Mouse (Mus musculus) urinary bladder, adult 18-20 months (tissue): ENCODE results near the gene Ctsr.
"Not testable (repeated sequence)": the region's sequence is repeated elsewhere in the genome, so short reads cannot be mapped to it uniquely, and the experiment has no call there.

Experiments
- DNase-seq, 2 experiments: peaks; one replicate each; pipeline ENCODE4 v3.0.0; 2022; ENCODE audit warnings: low spot score in 2 of 2, mixed read lengths in 2 of 2

Gene Ctsr

GRCm38 (mm10) chr13:61164156-61164555, at the start of gene Ctsr:
Gene Ctsr (minus strand): TSS chr13:61164256.
- DNase-seq, result no peak

DNA sequence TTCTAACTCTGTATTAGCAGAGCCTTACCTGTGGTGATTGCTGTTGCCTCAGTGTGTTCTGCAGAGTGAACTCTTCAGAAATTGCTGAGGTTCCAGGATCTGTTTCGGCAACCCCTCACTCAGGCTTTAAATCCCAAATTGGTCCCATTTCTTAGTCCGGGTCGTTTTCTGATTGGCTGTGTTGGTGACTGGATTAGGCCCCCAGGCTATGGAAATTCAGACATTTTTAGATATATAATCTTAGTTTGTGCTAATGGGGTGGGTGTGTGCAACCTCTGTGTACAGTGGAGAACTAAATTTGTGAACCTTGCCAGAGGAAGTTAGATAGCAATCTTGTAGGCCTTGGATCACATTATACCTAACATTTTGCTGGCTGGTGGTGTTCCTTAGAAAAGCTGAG, 39.3 kb upstream of the Ctsr start, which contains the start of gene Cts6:
Gene Cts6, minus strand, starts transcription at position 101 of the 400 bp plus-strand sequence.
- no peak for DNase-seq

DNA sequence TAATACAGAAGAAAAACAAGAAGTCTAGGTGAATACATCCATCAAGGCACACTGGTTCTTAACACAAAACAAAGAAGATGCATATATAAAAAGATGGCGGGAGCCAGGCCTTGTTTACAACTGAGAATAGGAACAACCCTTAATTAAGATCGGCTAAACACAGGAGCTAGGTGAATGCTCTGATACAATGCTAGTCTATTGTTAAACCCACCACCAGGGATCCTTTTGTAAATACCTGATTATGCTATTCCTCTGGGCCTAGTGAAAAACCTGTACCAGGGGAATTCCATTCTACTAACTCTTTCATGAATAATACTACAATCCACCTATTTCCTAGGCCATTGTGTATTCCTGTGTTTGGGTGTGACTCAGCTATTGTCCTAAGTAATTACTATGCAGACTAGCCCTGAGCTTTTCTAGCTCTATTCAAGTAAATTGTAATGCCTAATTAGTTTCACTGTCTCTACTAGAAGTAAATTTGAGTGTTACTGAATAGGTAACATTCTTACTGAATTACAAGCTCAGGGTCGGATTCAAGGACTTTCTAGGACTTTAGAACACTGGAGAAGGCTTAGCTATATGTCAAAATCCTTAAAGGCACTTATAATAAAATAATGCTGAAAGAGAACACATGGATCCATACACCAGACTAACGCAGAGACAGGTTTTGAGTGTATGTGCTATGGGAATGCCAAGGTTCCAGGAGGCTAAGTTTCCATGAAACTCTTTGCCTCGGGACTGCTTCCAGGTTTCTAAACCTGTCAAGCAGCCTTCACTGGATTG, 21.3 kb upstream of the Ctsr start:
- DNase-seq, result not testable (repeated sequence)

GRCm38 (mm10) chr13:61164622-61165021, 566 bp upstream of the Ctsr start:
- DNase-seq, result no peak
